9 mouse cellular contexts compared by ENCODE assay signal in the genomic region with DNA sequence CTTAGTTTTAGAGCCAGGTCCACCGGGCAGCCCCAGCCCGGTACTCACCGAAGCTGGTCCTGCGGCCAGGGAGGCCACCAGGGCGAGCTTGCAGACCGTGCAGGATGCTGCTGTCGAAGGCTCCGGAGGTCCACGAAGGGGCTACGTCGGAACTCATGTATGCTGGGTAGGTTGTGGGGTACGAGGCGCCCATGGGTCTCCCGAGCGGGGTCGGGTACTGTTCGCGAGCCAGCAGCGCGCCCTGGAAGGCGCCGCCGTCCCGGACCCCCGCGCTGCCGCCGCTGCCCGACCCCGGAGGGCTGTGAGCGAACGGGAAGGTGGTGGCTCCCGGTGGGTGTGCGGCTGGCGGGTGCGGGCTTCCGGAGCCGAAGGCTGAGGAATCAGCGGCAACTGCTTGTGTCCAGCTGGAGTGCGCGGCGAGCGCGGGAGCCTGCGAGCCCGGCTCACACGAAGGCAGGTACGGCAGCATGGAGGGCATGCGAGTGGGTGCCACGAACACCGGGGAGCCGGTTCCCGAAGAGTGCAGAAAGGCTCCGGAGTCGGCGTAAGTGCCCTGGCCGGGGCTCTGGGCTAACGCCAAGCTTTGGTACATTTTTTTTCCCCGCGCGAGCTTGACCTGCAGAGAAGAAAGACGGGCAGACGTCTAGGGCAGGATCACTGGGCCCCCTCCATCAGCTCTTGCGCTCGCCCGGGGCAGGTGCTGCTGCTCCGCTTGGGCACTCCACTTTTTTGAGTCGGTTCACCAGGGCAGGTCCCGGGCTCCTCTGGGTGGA. TPM values are rescaled to one million over a fixed set of nuclear protein-coding genes. Genes with fewer than 3 reads are reported as not detected.
DNase-seq lines count a peak whose midpoint lies in the region; ATAC-seq and TF ChIP-seq lines count a peak whose summit lies in the region.
"Had no signal": no experiment of that assay in that cellular context is flagged by ENCODE, and none has a peak within 500 bp of the region (broad histone marks: within the 10 kb centered on the region; RNA-seq: fewer than 3 reads in every experiment).

No protein-coding gene starts in this region.

- peak overlapping the region; percentile 47; the same call in 1 of the 2 replicates for H3K4me3 ChIP-seq in liver, adult 2 months (ENCODE audit: insufficient read depth, low read depth, low read length)
- H3K4me3 ChIP-seq in forebrain, embryonic 13.5 days, result peak overlapping the region; percentile 36
- H3K4me3 ChIP-seq in limb, embryonic 12.5 days (replicated peaks), result peak overlapping the region; percentile 44

- H3K79me2 ChIP-seq in liver, adult 2 months (ENCODE audit: control insufficient read depth, insufficient read depth, low read length), result no peaks in the 10 kb centered on the region

- H3K27me3 ChIP-seq in liver, adult 2 months (ENCODE audit: control insufficient read depth, insufficient read depth, low read length), result peaks cover 18% of the 10 kb centered on the region
- peaks cover 83% of the 10 kb centered on the region for H3K27me3 ChIP-seq in forebrain, embryonic 13.5 days
- H3K27me3 ChIP-seq in limb, embryonic 12.5 days, result peaks cover 93% of the 10 kb centered on the region

- H3K9me3 ChIP-seq in forebrain, embryonic 13.5 days (replicated peaks), result no peaks in the 10 kb centered on the region
- H3K9me3 ChIP-seq in limb, embryonic 12.5 days, result no peaks in the 10 kb centered on the region

- no peak overlapping the region for H3K27ac ChIP-seq in liver, adult 2 months (replicated peaks; ENCODE audit: insufficient read depth, low read depth, low read length)
- no peak overlapping the region for H3K27ac ChIP-seq in forebrain, embryonic 13.5 days
- H3K27ac ChIP-seq in limb, embryonic 12.5 days, result no peak overlapping the region

- no peak for TF ChIP-seq POLR2A in liver, adult 2 months (IDR thresholded peaks at IDR 0.05; ENCODE audit: extremely low read depth, insufficient read depth, low read length)

- no peaks in the 10 kb centered on the region for H3K36me3 ChIP-seq in liver, adult 2 months (ENCODE audit: control insufficient read depth, insufficient read depth, low read length)
- no peaks in the 10 kb centered on the region for H3K36me3 ChIP-seq in forebrain, embryonic 13.5 days (ENCODE audit: poor library complexity, severe bottlenecking)
- no peaks in the 10 kb centered on the region for H3K36me3 ChIP-seq in limb, embryonic 12.5 days

- WGBS in liver, adult 2 months, result 3% methylated on average over 69 of the region's 69 CpGs
- under 1% methylated on average over 65 of the region's 69 CpGs for WGBS in forebrain, embryonic 13.5 days
- WGBS in limb, embryonic 12.5 days, result 1% methylated on average over 69 of the region's 69 CpGs

- ATAC-seq in forebrain, embryonic 13.5 days, result no peak
- ATAC-seq in limb, embryonic 12.5 days (ENCODE audit: insufficient number of reproducible peaks, insufficient read depth, low FRiP score, low TSS enrichment, low read depth), result no peak; the same call in 1 of the 2 replicates
- no peak for ATAC-seq in activated CD4-positive, CD25-positive, alpha-beta regulatory T cell, adult 4 months
- ATAC-seq: inflammation-experienced regulatory T-cells, adult 6 months had no signal

- peaks cover 2% of the 10 kb centered on the region; the same call in 1 of the 2 replicates for H3K4me1 ChIP-seq in liver, adult 2 months (ENCODE audit: control insufficient read depth, insufficient read depth, low read length)
- peaks cover 16% of the 10 kb centered on the region for H3K4me1 ChIP-seq in forebrain, embryonic 13.5 days
- H3K4me1 ChIP-seq in limb, embryonic 12.5 days (replicated peaks), result peaks cover 28% of the 10 kb centered on the region

- H3K9ac ChIP-seq in liver, adult 2 months (ENCODE audit: low read depth, low read length), result no peak overlapping the region; the same call in 1 of the 2 replicates
- H3K9ac ChIP-seq in forebrain, embryonic 13.5 days, result peak overlapping the region; percentile 45
- H3K9ac ChIP-seq in limb, embryonic 12.5 days (replicated peaks), result peak overlapping the region; percentile 48

- no peak for TF ChIP-seq CTCF in liver, adult 2 months (IDR thresholded peaks at IDR 0.05; ENCODE audit: low read depth, low read length)

- peak overlapping the region; percentile 61 for H3K4me2 ChIP-seq in forebrain, embryonic 13.5 days
- peak overlapping the region; percentile 70 for H3K4me2 ChIP-seq in limb, embryonic 12.5 days

- no peak for DNase-seq in liver, adult 2 months (ENCODE audit: extremely low read depth, low read depth, low spot score)
- no peak for DNase-seq in liver
- DNase-seq in retina, postnatal 1 day, result peak; percentile 46
- no peak for DNase-seq in right cerebral cortex, postnatal 36 days (ENCODE audit: low spot score in 2 of 2)
- no peak for DNase-seq in adrenal gland, postnatal 36 days

RNA-seq across cellular contexts. Expression of gene Gata5, which starts 0.5 kb away (rescaled TPM):
- 0.09 TPM in 1 of 2 replicates, not detected in the other for total RNA-seq in liver, adult 2 months (2014; rRNA removed)
- polyA plus RNA-seq in liver, adult 2 months (2012; rRNA removed), result 0.09 and 0.16 TPM in 2 replicates
- not detected in 2 replicates for polyA plus RNA-seq in forebrain, embryonic 13.5 days (2015; fragmentation: Nextera tagmentation; extraction: Ambion mirVana)
- polyA plus RNA-seq in limb, embryonic 12.5 days (2016; fragmentation: Nextera tagmentation; extraction: Ambion mirVana), result 0.14 TPM in 1 of 2 replicates, not detected in the other
- not detected for polyA plus RNA-seq in activated CD4-positive, CD25-positive, alpha-beta regulatory T cell, adult 4 months (2017; shearing (Covaris generic))
- total RNA-seq in adrenal gland, postnatal 36 days (2021), result under 1 TPM in 1 of 2 experiments, not detected in 1; 0.10 TPM
- polyA plus RNA-seq: inflammation-experienced regulatory T-cells, adult 6 months had no signal

RNA-seq across cellular contexts. Expression of gene Rbbp8nl, which starts 44.3 kb away (rescaled TPM):
- not detected in 2 replicates for total RNA-seq in liver, adult 2 months (2014; rRNA removed)
- not detected in 2 replicates for polyA plus RNA-seq in liver, adult 2 months (2012; rRNA removed)
- polyA plus RNA-seq in forebrain, embryonic 13.5 days (2015; fragmentation: Nextera tagmentation; extraction: Ambion mirVana), result not detected in 2 replicates
- polyA plus RNA-seq in limb, embryonic 12.5 days (2016; fragmentation: Nextera tagmentation; extraction: Ambion mirVana), result 0.52 and 0.56 TPM in 2 replicates
- not detected for polyA plus RNA-seq in activated CD4-positive, CD25-positive, alpha-beta regulatory T cell, adult 4 months (2017; shearing (Covaris generic))
- total RNA-seq in adrenal gland, postnatal 36 days (2021), result not detected
- polyA plus RNA-seq: inflammation-experienced regulatory T-cells, adult 6 months had no signal
